Mouse (Mus musculus): ENCODE data around the gene Sik3.
A peak's percentile ranks its signal among the peaks of the same experiment; 100 is the strongest.
"Not testable (repeated sequence)": the region's sequence is repeated elsewhere in the genome, so short reads cannot be mapped to it uniquely, and the experiment has no call there.

The Sik3 gene

DNA sequence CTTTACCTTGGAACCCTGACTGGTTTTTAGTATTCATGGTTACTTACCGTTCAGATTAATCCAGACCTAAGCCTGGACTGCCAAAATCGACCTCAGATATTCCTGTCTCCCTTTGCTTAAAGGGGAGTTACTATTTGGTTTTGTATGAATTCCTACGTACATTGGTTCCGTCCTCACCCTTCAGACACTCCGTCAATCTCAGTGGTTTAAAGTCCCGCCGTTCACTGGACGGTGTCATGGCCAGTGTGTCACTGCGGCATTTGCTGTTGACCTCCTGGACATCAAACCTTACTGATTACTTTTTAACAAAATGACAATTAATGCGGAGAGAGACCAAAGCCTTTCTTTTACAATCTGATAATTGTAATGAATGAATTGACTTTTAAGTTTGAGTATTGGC lies 76.1 kb downstream of the Sik3 start:
- no peak for DNase-seq (ENCODE audit: low read depth, low spot score)
- Histone ChIP-seq H3K27me3 (ENCODE audit: control insufficient read depth, insufficient read depth, low read length, poor library complexity, severe bottlenecking) (no peaks in the 10 kb centered on the region), H3K36me3 (ENCODE audit: control insufficient read depth, insufficient read depth, low read length, poor library complexity, severe bottlenecking) (no peaks in the 10 kb centered on the region)

- H3K27me3 ChIP-seq (ENCODE audit: control insufficient read depth, insufficient read depth, low read length, poor library complexity, severe bottlenecking), result no peaks in the 10 kb centered on the region
- no peaks in the 10 kb centered on the region for H3K36me3 ChIP-seq (ENCODE audit: control insufficient read depth, insufficient read depth, low read length, poor library complexity, severe bottlenecking)
- no peak for DNase-seq (ENCODE audit: low read depth, low spot score)
These were observed 77.4 kb downstream of the Sik3 start for GRCm38 (mm10) chr9:46090066-46090465.

DNA sequence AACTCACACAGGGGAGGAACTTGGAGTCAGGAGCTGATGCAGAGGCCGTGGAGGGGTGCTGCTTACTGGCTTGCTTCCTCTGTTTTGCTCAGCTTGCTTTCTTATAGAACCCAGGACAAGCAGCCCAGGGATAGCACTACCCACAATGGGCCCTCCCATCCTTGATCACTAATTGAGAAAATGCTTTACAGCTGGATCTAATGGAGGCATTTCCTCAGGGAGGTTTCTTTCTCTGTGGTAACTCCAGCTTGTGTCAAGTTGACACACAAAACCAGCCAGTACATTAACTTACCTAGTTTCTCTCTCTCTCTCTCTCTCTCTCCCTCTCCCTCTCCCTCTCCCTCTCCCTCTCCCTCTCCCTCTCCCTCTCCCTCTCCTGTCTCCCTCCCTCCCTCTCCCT lies 78.5 kb downstream of the Sik3 start:
- not testable (repeated sequence) for H3K36me3 ChIP-seq (ENCODE audit: control insufficient read depth, insufficient read depth, low read length, poor library complexity, severe bottlenecking); H3K27me3 ChIP-seq (ENCODE audit: control insufficient read depth, insufficient read depth, low read length, poor library complexity, severe bottlenecking); DNase-seq (ENCODE audit: low read depth, low spot score)

DNA sequence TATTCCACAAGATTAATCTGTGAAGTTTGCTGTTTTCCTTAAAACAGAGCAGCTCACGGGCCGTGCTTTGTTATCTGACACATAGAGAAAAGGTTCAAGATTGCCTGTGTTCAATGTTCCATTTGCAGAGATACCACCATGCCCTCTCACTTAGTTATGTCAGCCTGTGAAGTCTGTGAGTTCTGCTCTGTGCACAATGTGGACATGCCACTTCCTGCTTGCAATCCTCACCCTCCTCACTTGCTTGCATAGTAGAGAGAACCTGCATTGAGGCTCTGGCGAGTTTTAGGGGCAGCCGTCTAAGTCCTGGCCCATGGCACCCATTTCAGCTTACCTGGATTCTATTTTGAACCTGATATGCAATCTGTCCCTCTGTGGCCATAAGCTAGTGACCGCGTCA lies 80.0 kb downstream of the Sik3 start:
- Histone ChIP-seq H3K36me3 (ENCODE audit: control insufficient read depth, insufficient read depth, low read length, poor library complexity, severe bottlenecking) (no peaks in the 10 kb centered on the region), H3K27me3 (ENCODE audit: control insufficient read depth, insufficient read depth, low read length, poor library complexity, severe bottlenecking) (no peaks in the 10 kb centered on the region)
- DNase-seq (ENCODE audit: low read depth, low spot score), result no peak

DNA sequence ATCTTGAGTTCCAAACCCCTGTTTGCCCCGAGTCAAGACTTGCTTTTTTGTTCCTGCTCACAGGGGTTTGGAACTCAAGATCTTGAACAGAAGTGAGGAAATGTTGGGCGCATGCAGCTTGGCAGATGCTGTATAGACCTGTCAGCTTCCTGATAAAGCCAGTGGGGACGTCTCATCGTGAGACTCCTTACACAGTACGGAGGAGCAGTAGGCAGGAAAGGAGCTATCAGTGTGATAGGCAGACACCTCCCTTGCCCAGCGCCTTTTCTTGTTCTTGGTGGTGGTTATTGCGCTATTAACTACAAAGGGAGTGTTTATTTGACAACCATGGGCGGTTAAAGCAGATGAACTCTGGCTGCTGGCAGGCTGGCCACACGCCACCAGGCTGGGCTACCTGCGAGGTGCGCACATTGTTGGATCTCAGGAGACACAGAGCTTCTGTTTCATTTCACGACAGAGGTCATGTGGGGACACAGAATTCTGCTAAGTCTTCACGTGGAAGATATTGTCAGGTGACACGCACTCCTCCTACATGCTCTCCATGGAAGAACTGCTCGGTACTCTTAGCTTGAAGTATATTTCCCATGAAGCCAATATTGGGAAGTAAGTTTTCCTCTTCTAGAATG lies 85.9 kb downstream of the Sik3 start:
- H3K36me3 ChIP-seq (ENCODE audit: control insufficient read depth, insufficient read depth, low read length, poor library complexity, severe bottlenecking), result no peaks in the 10 kb centered on the region
- DNase-seq (ENCODE audit: low read depth, low spot score), result no peak
- no peaks in the 10 kb centered on the region for H3K27me3 ChIP-seq (ENCODE audit: control insufficient read depth, insufficient read depth, low read length, poor library complexity, severe bottlenecking)

- no peaks in the 10 kb centered on the region for H3K27me3 ChIP-seq (ENCODE audit: control insufficient read depth, insufficient read depth, low read length, poor library complexity, severe bottlenecking)
- H3K36me3 ChIP-seq (ENCODE audit: control insufficient read depth, insufficient read depth, low read length, poor library complexity, severe bottlenecking), result no peaks in the 10 kb centered on the region
- peak; percentile 11 for DNase-seq (ENCODE audit: low read depth, low spot score)
These were observed 86.5 kb downstream of the Sik3 start for GRCm38 (mm10) chr9:46099107-46099506.

DNA sequence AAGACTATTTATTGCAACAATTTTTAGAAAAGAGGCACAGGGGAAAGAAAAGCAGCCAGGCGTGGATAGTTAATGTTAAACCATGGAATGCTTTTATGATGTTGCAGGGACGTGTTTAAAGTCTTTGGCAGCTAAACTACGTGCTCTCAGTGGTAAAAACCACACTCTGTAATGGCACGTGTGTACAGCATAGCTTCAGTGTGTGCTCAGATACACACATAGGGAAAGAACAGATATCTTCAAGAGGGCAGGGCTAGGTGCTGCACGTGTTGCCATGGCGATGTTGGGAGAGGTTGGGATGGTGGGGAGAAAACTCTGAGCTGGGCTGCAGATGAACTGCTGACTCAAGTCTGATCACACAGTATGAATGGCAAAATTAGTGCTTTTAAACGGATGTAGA lies 90.5 kb downstream of the Sik3 start:
- no peak for DNase-seq (ENCODE audit: low read depth, low spot score)

GRCm38 (mm10) chr9:46106105-46106504 lies 93.5 kb downstream of the Sik3 start:
- no peak for DNase-seq (ENCODE audit: low read depth, low spot score)
- Histone ChIP-seq H3K36me3 (ENCODE audit: control insufficient read depth, insufficient read depth, low read length, poor library complexity, severe bottlenecking) (no peaks in the 10 kb centered on the region), H3K27me3 (ENCODE audit: control insufficient read depth, insufficient read depth, low read length, poor library complexity, severe bottlenecking) (no peaks in the 10 kb centered on the region)

More for the DNA sequence above, 90.5 kb downstream of the Sik3 start:
- no peaks in the 10 kb centered on the region for H3K36me3 ChIP-seq (ENCODE audit: control insufficient read depth, insufficient read depth, low read length, poor library complexity, severe bottlenecking)
- H3K27me3 ChIP-seq (ENCODE audit: control insufficient read depth, insufficient read depth, low read length, poor library complexity, severe bottlenecking), result no peaks in the 10 kb centered on the region

- no peak for DNase-seq (ENCODE audit: low read depth, low spot score)
- H3K27me3 ChIP-seq (ENCODE audit: control insufficient read depth, insufficient read depth, low read length, poor library complexity, severe bottlenecking), result 0 out of 2 replicates have a peak, but pooled peaks cover 2% of the 10 kb centered on the region
- no peaks in the 10 kb centered on the region; the same call in 1 of the 2 replicates for H3K36me3 ChIP-seq (ENCODE audit: control insufficient read depth, insufficient read depth, low read length, poor library complexity, severe bottlenecking)
These were observed 98.0 kb downstream of the Sik3 start for GRCm38 (mm10) chr9:46110648-46111047.

DNA sequence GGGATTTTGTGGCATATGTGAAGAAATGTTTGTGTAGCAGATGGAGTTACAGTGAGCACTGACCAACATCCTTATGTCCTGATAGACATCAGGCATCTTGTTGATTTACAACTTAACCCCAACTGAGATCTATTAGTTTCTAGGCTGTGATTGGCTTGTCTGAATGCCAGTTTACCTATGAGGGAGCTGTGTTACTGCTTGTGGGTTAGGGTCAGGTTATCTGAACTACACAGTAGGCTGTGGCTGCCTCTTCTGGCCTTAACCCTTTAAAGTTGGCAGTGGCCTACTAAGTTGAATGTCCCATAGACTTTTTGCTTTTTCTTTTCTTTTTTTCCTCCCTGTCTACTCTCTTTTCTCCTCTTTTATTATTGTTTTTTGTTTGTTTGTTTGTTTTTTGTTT lies 98.7 kb downstream of the Sik3 start:
- no peak for DNase-seq (ENCODE audit: low read depth, low spot score)
- no peaks in the 10 kb centered on the region; the same call in 1 of the 2 replicates for H3K36me3 ChIP-seq (ENCODE audit: control insufficient read depth, insufficient read depth, low read length, poor library complexity, severe bottlenecking)
- 0 out of 2 replicates have a peak, but pooled peaks cover 2% of the 10 kb centered on the region for H3K27me3 ChIP-seq (ENCODE audit: control insufficient read depth, insufficient read depth, low read length, poor library complexity, severe bottlenecking)

DNA sequence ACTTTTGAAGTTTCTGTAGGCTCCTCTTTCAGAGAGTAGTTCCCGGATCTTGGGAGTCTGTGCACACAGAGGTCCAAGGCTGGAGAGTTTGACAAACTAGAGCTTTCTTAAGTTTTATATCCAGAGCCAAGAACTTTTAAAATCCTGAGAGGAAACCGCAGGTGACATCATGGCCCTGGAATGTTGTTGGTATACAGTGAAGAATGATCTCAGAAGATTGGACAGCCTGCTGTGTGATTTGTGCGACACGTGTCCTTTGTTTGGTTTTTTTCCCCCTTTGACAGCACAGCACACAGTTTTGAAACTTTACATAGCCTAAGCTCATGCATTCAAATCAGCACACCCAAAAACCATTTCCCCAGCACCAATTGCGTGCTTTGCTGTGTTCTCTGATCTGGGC lies 99.6 kb downstream of the Sik3 start:
- no peaks in the 10 kb centered on the region; the same call in 1 of the 2 replicates for H3K36me3 ChIP-seq (ENCODE audit: control insufficient read depth, insufficient read depth, low read length, poor library complexity, severe bottlenecking)
- H3K27me3 ChIP-seq (ENCODE audit: control insufficient read depth, insufficient read depth, low read length, poor library complexity, severe bottlenecking), result 0 out of 2 replicates have a peak, but pooled peaks cover 2% of the 10 kb centered on the region
- no peak for DNase-seq (ENCODE audit: low read depth, low spot score)

DNA sequence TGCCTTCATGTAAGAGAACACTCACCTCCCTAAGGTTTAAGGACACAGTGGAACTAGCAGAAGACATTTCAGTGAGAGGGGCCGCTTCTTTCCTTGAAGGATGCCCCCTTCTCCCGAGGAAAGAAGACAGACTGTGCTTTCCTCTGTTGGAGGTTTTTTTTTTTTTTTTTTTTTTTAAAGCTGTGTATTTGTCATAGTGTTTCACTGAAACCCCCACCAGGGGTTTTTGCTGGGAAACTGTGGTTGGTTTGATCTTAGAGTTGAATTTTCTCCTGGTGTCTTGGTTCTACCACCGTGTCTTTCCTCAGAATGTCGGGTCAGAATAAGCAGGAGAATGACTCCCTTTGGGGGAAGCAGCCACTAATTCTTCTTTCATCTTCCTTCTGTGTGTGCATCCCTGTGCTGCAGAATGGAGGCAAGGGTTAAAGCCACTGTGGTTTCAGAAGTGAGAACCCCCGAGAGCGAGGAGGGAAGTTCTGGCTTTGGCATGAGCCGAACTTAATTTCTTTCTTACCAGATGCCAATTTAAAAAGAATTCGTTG lies 106.3 kb downstream of the Sik3 start:
- no peaks in the 10 kb centered on the region for H3K27me3 ChIP-seq (ENCODE audit: control insufficient read depth, insufficient read depth, low read length, poor library complexity, severe bottlenecking)
- no peaks in the 10 kb centered on the region for H3K36me3 ChIP-seq (ENCODE audit: control insufficient read depth, insufficient read depth, low read length, poor library complexity, severe bottlenecking)
- DNase-seq (ENCODE audit: low read depth, low spot score), result no peak

DNA sequence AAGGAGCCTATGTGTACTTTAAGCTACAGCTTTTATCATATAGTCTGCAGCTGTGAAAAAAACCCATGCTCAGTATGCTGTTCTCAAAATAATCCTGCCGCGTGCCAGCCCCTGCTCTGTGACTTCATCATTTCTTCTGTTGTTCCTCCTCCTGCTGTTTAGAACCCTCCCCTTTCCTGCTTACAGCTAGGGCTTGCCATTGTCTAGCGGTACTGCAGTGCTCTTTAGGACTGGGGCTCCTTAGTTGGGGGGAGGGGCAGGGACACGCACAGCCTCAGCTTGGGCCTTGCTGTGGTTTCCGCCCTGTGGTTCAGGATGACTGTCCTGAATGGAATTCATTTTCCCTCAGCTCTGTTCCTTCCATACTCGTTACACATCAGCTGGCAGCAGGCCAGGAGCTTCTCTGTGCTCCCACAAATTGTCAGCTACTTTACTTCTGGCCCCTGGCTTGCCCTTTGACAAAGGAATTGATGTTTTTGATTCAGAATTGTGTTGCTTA lies 107.4 kb downstream of the Sik3 start:
- Histone ChIP-seq H3K36me3 (ENCODE audit: control insufficient read depth, insufficient read depth, low read length, poor library complexity, severe bottlenecking) (no peaks in the 10 kb centered on the region), H3K27me3 (ENCODE audit: control insufficient read depth, insufficient read depth, low read length, poor library complexity, severe bottlenecking) (no peaks in the 10 kb centered on the region)
- DNase-seq (ENCODE audit: low read depth, low spot score), result peak; percentile 36

- Histone ChIP-seq H3K36me3 (ENCODE audit: control insufficient read depth, insufficient read depth, low read length, poor library complexity, severe bottlenecking) (no peaks in the 10 kb centered on the region), H3K27me3 (ENCODE audit: control insufficient read depth, insufficient read depth, low read length, poor library complexity, severe bottlenecking) (no peaks in the 10 kb centered on the region)
- DNase-seq (ENCODE audit: low read depth, low spot score), result no peak
These were observed 108.0 kb downstream of the Sik3 start for GRCm38 (mm10) chr9:46120468-46121253.

DNA sequence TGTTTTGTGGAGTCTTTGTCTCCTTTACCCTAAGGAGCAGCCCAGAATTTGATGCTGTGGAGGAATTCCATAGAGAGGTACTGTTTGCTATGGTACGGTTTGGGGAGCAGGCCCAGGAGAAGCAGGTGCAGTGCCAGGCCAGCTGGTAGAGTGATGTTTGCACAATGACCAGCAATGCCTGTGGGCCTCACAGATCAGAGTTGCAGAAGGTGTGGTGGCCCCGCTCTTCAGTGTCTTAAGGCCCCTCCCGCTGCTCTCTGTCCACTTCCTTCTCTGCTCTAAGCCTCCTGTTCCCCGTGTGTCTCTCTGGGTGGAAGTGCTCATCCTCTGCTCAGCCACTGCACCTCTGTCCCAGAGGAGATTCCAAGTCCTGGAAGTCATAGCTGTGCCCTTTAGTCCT lies 108.9 kb downstream of the Sik3 start:
- Histone ChIP-seq H3K36me3 (ENCODE audit: control insufficient read depth, insufficient read depth, low read length, poor library complexity, severe bottlenecking) (no peaks in the 10 kb centered on the region), H3K27me3 (ENCODE audit: control insufficient read depth, insufficient read depth, low read length, poor library complexity, severe bottlenecking) (no peaks in the 10 kb centered on the region)
- DNase-seq (ENCODE audit: low read depth, low spot score), result no peak
